In genomic region chr3:40678856-40679255, GRCm38 (mm10) we compare ENCODE assay signal across 22 mouse cellular contexts. TPM values are rescaled to one million over a fixed set of nuclear protein-coding genes. Genes with fewer than 3 reads are reported as not detected.
"Had no signal": no experiment of that assay in that cellular context is flagged by ENCODE, and none has a peak within 500 bp of the region (broad histone marks: within the 10 kb centered on the region; RNA-seq: fewer than 3 reads in every experiment).

No protein-coding gene starts in this region.

- H3K36me3 ChIP-seq: midbrain, embryonic 12.5 days; neural tube, embryonic 13.5 days; neural tube, embryonic 15.5 days had no signal

- H3K4me3 ChIP-seq: midbrain, embryonic 10.5 days; midbrain, embryonic 12.5 days; myocyte; neural tube, embryonic 13.5 days; neural tube, embryonic 15.5 days had no signal

- H3K4me1 ChIP-seq: neural tube, embryonic 15.5 days had no signal

- H3K4me2 ChIP-seq: lung, embryonic 14.5 days; midbrain, embryonic 12.5 days; neural tube, embryonic 13.5 days; neural tube, embryonic 15.5 days had no signal

- DNase-seq: lung, embryonic 14.5 days; lung, postnatal 10 days; lung, postnatal 4 days; midbrain, embryonic 14.5 days; retina, postnatal 1 day; right cerebral cortex, adult 18-20 months; right cerebral cortex, postnatal 25 days; right cerebral cortex, postnatal 4 days; spleen, adult 18-20 months; thymus, adult 18-20 months; thymus, postnatal 14 days; thymus, postnatal 36 days had no signal

- H3K27ac ChIP-seq: midbrain, embryonic 10.5 days; midbrain, embryonic 12.5 days; neural tube, embryonic 13.5 days; neural tube, embryonic 15.5 days had no signal

- ATAC-seq: midbrain, embryonic 16.5 days had no signal

- H3K9me3 ChIP-seq: midbrain, embryonic 10.5 days; midbrain, embryonic 12.5 days; neural tube, embryonic 13.5 days; neural tube, embryonic 15.5 days had no signal

- H3K9ac ChIP-seq: lung, embryonic 14.5 days; midbrain, embryonic 12.5 days; neural tube, embryonic 13.5 days; neural tube, embryonic 15.5 days had no signal

- H3K27me3 ChIP-seq: neural tube, embryonic 13.5 days; neural tube, embryonic 15.5 days had no signal

RNA-seq across cellular contexts. Expression of gene Slc25a31, which starts 29.8 kb away (rescaled TPM):
- total RNA-seq: megakaryocyte, adult 5-6 weeks; megakaryocyte-erythroid progenitor cell, adult 5-6 weeks had no signal
- polyA plus RNA-seq: lung, embryonic 14.5 days; myocyte; small intestine, adult 2 months; stomach, embryonic 14.5 days had no signal
